Mouse (Mus musculus) lung, postnatal 25 days (tissue): ENCODE measurements around the gene Myh14.

Experiments
- DNase-seq: peaks from one replicate; pipeline ENCODE4 v3.0.0; 2022; ENCODE audit warnings: low spot score

Gene Myh14

GRCm38 (mm10) chr7:44576333-44576844, 94.3 kb downstream of the Myh14 start:
- no peak for DNase-seq

DNA sequence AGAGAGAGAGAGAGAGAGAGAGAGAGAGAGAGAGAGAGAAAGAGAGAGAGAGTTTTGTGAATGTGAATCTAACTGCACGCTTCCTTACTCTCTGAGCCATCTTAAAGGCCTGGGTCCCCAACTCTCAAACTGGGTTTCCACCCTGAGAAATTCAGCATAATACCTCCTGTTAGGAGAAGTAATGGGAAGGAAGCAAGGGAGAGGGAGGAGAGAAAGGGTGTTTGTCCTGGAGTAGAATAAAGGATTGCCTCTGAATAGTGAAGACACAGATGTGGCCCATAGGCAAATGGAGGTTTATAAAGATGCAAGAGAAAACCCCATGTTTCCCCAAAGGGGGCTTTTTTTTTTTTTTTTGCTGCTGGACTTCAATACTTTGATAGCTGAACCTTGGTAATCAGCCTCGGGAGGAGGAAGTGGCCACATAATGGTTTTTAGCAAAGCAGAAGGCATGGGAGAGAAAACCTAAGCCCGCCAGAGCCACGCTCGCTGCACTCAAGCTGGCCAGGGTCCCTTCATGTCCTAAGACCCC, 97.6 kb downstream of the Myh14 start:
- no peak for DNase-seq

- peak; percentile 81 for DNase-seq
Measured at GRCm38 (mm10) chr7:44572213-44572701, 98.4 kb downstream of the Myh14 start, which contains the start of gene Napsa. TSS of gene Napsa (plus strand) at chr7:44572380.

- no peak for DNase-seq
Measured at GRCm38 (mm10) chr7:44571811-44572210, 98.8 kb downstream of the Myh14 start.

GRCm38 (mm10) chr7:44570989-44571388, 99.7 kb downstream of the Myh14 start:
- no peak for DNase-seq

- DNase-seq, result no peak
Measured at GRCm38 (mm10) chr7:44568803-44569202, 101.8 kb downstream of the Myh14 start.

- no peak for DNase-seq
Measured at GRCm38 (mm10) chr7:44565414-44565813, 105.2 kb downstream of the Myh14 start.

- no peak for DNase-seq
Measured at GRCm38 (mm10) chr7:44564486-44564885, 106.2 kb downstream of the Myh14 start.

GRCm38 (mm10) chr7:44563284-44563683, 107.4 kb downstream of the Myh14 start:
- DNase-seq, result peak; percentile 61

- peak; percentile 81 for DNase-seq
Measured at GRCm38 (mm10) chr7:44560435-44561400, 109.9 kb downstream of the Myh14 start.

- no peak for DNase-seq
Measured at GRCm38 (mm10) chr7:44557629-44558028, 113.0 kb downstream of the Myh14 start.
